Mouse (Mus musculus): ENCODE results near the gene Strn4. TPM values are rescaled to one million over a fixed set of nuclear protein-coding genes. Genes with fewer than 3 reads are reported as not detected.

Gene Strn4
- 307 and 318 TPM in 2 replicates for polyA plus RNA-seq (2012; rRNA removed)

GRCm38 (mm10) chr7:16815351-16815941, at the start of gene Strn4:
Gene Strn4, plus strand, starts transcription at chr7:16815889.
- Histone ChIP-seq H3K4me3 (ENCODE audit: control insufficient read depth, insufficient read depth, low read length) (peak within 1 kb of the TSS; percentile 97), H3K27me3 (ENCODE audit: control insufficient read depth, insufficient read depth, low read length) (no peaks in the 10 kb centered on the region), H3K4me1 (replicated peaks; ENCODE audit: control insufficient read depth, insufficient read depth, low read length) (peaks cover 14% of the 10 kb centered on the region), H3K36me3 (ENCODE audit: control insufficient read depth, insufficient read depth, low read length) (peaks cover 7% of the 10 kb centered on the region), H3K27ac (ENCODE audit: control insufficient read depth, insufficient read depth, low read length) (0 out of 2 replicates have a peak within 1 kb of the TSS, but pooled peaks have one; percentile 20)
- TF ChIP-seq POLR2A (IDR thresholded peaks at IDR 0.05; ENCODE audit: control insufficient read depth, extremely low read depth, insufficient read depth, low read length, poor library complexity) (no peak), CTCF (IDR thresholded peaks at IDR 0.05; ENCODE audit: borderline replicate concordance, control insufficient read depth, extremely low read depth, insufficient read depth, low read length, poor library complexity) (no peak)
- 25% methylated on average over 1 of the region's 1 CpGs for WGBS
- DNase-seq: no peak

GRCm38 (mm10) chr7:16766443-16766842, 49.2 kb upstream of the Strn4 start:
- 23% methylated on average over 2 of the region's 2 CpGs for WGBS
- H3K4me1 ChIP-seq (replicated peaks; ENCODE audit: control insufficient read depth, insufficient read depth, low read length): peaks cover 34% of the 10 kb centered on the region
- H3K4me3 ChIP-seq (ENCODE audit: control insufficient read depth, insufficient read depth, low read length): no peak overlapping the region
- H3K27me3 ChIP-seq (ENCODE audit: control insufficient read depth, insufficient read depth, low read length): no peaks in the 10 kb centered on the region
- peak; percentile 69 for DNase-seq
- H3K36me3 ChIP-seq (ENCODE audit: control insufficient read depth, insufficient read depth, low read length): no peaks in the 10 kb centered on the region
- TF ChIP-seq POLR2A (IDR thresholded peaks at IDR 0.05; ENCODE audit: control insufficient read depth, extremely low read depth, insufficient read depth, low read length, poor library complexity) (0 out of 2 replicates have a peak, but pooled peaks have one; percentile 11), CTCF (IDR thresholded peaks at IDR 0.05; ENCODE audit: borderline replicate concordance, control insufficient read depth, extremely low read depth, insufficient read depth, low read length, poor library complexity) (no peak)
- H3K27ac ChIP-seq (ENCODE audit: control insufficient read depth, insufficient read depth, low read length): peak overlapping the region; percentile 86

GRCm38 (mm10) chr7:16775888-16776287, 39.8 kb upstream of the Strn4 start:
- Histone ChIP-seq H3K4me3 (ENCODE audit: control insufficient read depth, insufficient read depth, low read length) (no peak overlapping the region), H3K27ac (ENCODE audit: control insufficient read depth, insufficient read depth, low read length) (no peak overlapping the region), H3K27me3 (ENCODE audit: control insufficient read depth, insufficient read depth, low read length) (no peaks in the 10 kb centered on the region), H3K36me3 (ENCODE audit: control insufficient read depth, insufficient read depth, low read length) (no peaks in the 10 kb centered on the region), H3K4me1 (replicated peaks; ENCODE audit: control insufficient read depth, insufficient read depth, low read length) (peaks cover 3% of the 10 kb centered on the region)
- no peak for TF ChIP-seq CTCF (IDR thresholded peaks at IDR 0.05; ENCODE audit: borderline replicate concordance, control insufficient read depth, extremely low read depth, insufficient read depth, low read length, poor library complexity)
- no peak for TF ChIP-seq POLR2A (IDR thresholded peaks at IDR 0.05; ENCODE audit: control insufficient read depth, extremely low read depth, insufficient read depth, low read length, poor library complexity)
- WGBS: 68% methylated on average over 5 of the region's 5 CpGs
- DNase-seq: no peak

GRCm38 (mm10) chr7:16780076-16780475, 35.6 kb upstream of the Strn4 start:
- H3K27ac ChIP-seq (ENCODE audit: control insufficient read depth, insufficient read depth, low read length): no peak overlapping the region
- H3K4me1 ChIP-seq (replicated peaks; ENCODE audit: control insufficient read depth, insufficient read depth, low read length): peaks cover 22% of the 10 kb centered on the region
- no peak overlapping the region for H3K4me3 ChIP-seq (ENCODE audit: control insufficient read depth, insufficient read depth, low read length)
- no peak for DNase-seq
- 94% methylated on average over 5 of the region's 5 CpGs for WGBS
- no peaks in the 10 kb centered on the region for H3K27me3 ChIP-seq (ENCODE audit: control insufficient read depth, insufficient read depth, low read length)
- TF ChIP-seq CTCF (IDR thresholded peaks at IDR 0.05; ENCODE audit: borderline replicate concordance, control insufficient read depth, extremely low read depth, insufficient read depth, low read length, poor library complexity) (no peak), POLR2A (IDR thresholded peaks at IDR 0.05; ENCODE audit: control insufficient read depth, extremely low read depth, insufficient read depth, low read length, poor library complexity) (no peak)
- H3K36me3 ChIP-seq (ENCODE audit: control insufficient read depth, insufficient read depth, low read length): no peaks in the 10 kb centered on the region

GRCm38 (mm10) chr7:16780825-16781554, 34.7 kb upstream of the Strn4 start, which contains the start of gene Slc1a5:
Gene Slc1a5, plus strand, starts transcription at chr7:16781340.
- 3% methylated on average over 34 of the region's 34 CpGs for WGBS
- Histone ChIP-seq H3K27me3 (ENCODE audit: control insufficient read depth, insufficient read depth, low read length) (no peaks in the 10 kb centered on the region), H3K4me3 (ENCODE audit: control insufficient read depth, insufficient read depth, low read length) (peak within 1 kb of the TSS; percentile 88), H3K4me1 (replicated peaks; ENCODE audit: control insufficient read depth, insufficient read depth, low read length) (peaks cover 22% of the 10 kb centered on the region), H3K36me3 (ENCODE audit: control insufficient read depth, insufficient read depth, low read length) (no peaks in the 10 kb centered on the region), H3K27ac (ENCODE audit: control insufficient read depth, insufficient read depth, low read length) (peak within 1 kb of the TSS; percentile 45)
- DNase-seq: peak; percentile 96
- peak; percentile 99 for TF ChIP-seq POLR2A (IDR thresholded peaks at IDR 0.05; ENCODE audit: control insufficient read depth, extremely low read depth, insufficient read depth, low read length, poor library complexity)
- TF ChIP-seq CTCF (IDR thresholded peaks at IDR 0.05; ENCODE audit: borderline replicate concordance, control insufficient read depth, extremely low read depth, insufficient read depth, low read length, poor library complexity): peak; percentile 47; the same call in 1 of the 2 replicates

- DNase-seq: no peak
- Histone ChIP-seq H3K27me3 (ENCODE audit: control insufficient read depth, insufficient read depth, low read length) (no peaks in the 10 kb centered on the region), H3K4me1 (replicated peaks; ENCODE audit: control insufficient read depth, insufficient read depth, low read length) (peaks cover 22% of the 10 kb centered on the region), H3K36me3 (ENCODE audit: control insufficient read depth, insufficient read depth, low read length) (no peaks in the 10 kb centered on the region), H3K27ac (ENCODE audit: control insufficient read depth, insufficient read depth, low read length) (peak overlapping the region; percentile 33; the same call in 1 of the 2 replicates), H3K4me3 (ENCODE audit: control insufficient read depth, insufficient read depth, low read length) (peak overlapping the region; percentile 88)
- WGBS: under 1% methylated on average over 10 of the region's 10 CpGs
- TF ChIP-seq CTCF (IDR thresholded peaks at IDR 0.05; ENCODE audit: borderline replicate concordance, control insufficient read depth, extremely low read depth, insufficient read depth, low read length, poor library complexity) (no peak), POLR2A (IDR thresholded peaks at IDR 0.05; ENCODE audit: control insufficient read depth, extremely low read depth, insufficient read depth, low read length, poor library complexity) (no peak)
Measured at GRCm38 (mm10) chr7:16781555-16781815, 34.2 kb upstream of the Strn4 start.
